Mouse (Mus musculus): ENCODE results near the gene Psmg3.

Psmg3 gene

GRCm38 (mm10) chr5:139794938-139795337, 31.7 kb downstream of the Psmg3 start:
- peak; percentile 78 for DNase-seq (ENCODE audit: low read depth, low spot score)

- DNase-seq (ENCODE audit: low read depth, low spot score): peak; percentile 40
Measured at GRCm38 (mm10) chr5:139794137-139794536, 32.5 kb downstream of the Psmg3 start.

GRCm38 (mm10) chr5:139793338-139794089, 33.2 kb downstream of the Psmg3 start:
- peak; percentile 88 for DNase-seq (ENCODE audit: low read depth, low spot score)

GRCm38 (mm10) chr5:139792966-139793337, 33.7 kb downstream of the Psmg3 start:
- DNase-seq (ENCODE audit: low read depth, low spot score): no peak

- peak; percentile 46 for DNase-seq (ENCODE audit: low read depth, low spot score)
Measured at GRCm38 (mm10) chr5:139792159-139792775, 34.4 kb downstream of the Psmg3 start.

- peak; percentile 97 for DNase-seq (ENCODE audit: low read depth, low spot score)
Measured at GRCm38 (mm10) chr5:139791227-139792158, 35.2 kb downstream of the Psmg3 start, which contains the start of gene Mafk. Mafk (plus strand) TSS chr5:139791513.

- DNase-seq (ENCODE audit: low read depth, low spot score): peak; percentile 90
Measured at GRCm38 (mm10) chr5:139789466-139789865, 37.2 kb downstream of the Psmg3 start.

- DNase-seq (ENCODE audit: low read depth, low spot score): no peak
Measured at GRCm38 (mm10) chr5:139781406-139781805, 45.3 kb downstream of the Psmg3 start.

GRCm38 (mm10) chr5:139776966-139777365, 49.7 kb downstream of the Psmg3 start:
- no peak for DNase-seq (ENCODE audit: low read depth, low spot score)

GRCm38 (mm10) chr5:139775216-139775926, 51.3 kb downstream of the Psmg3 start, which contains the start of gene Ints1:
Ints1 (minus strand) TSS chr5:139775674.
- peak; percentile 99 for DNase-seq (ENCODE audit: low read depth, low spot score)

Data from 3T3-L1 (cell line).